31 mouse cellular contexts compared by ENCODE assay signal in genomic region chr5:67521423-67521912, GRCm38 (mm10).
"Had no signal": no experiment of that assay in that cellular context is flagged by ENCODE, and none has a peak within 500 bp of the region (broad histone marks: within the 10 kb centered on the region; RNA-seq: fewer than 3 reads in every experiment).

No protein-coding gene starts in this region.

- H3K4me2 ChIP-seq: limb, embryonic 12.5 days; limb, embryonic 13.5 days; limb, embryonic 15.5 days; liver, embryonic 11.5 days; liver, embryonic 12.5 days; liver, embryonic 13.5 days; liver, embryonic 15.5 days; lung, embryonic 14.5 days; lung, embryonic 15.5 days; midbrain, embryonic 11.5 days; midbrain, embryonic 12.5 days; midbrain, embryonic 13.5 days; midbrain, embryonic 15.5 days had no signal

- H3K4me3 ChIP-seq: limb, embryonic 10.5 days; limb, embryonic 12.5 days; limb, embryonic 13.5 days; limb, embryonic 15.5 days; liver, embryonic 12.5 days; liver, embryonic 13.5 days; liver, embryonic 15.5 days; lung, embryonic 15.5 days; megakaryocyte, embryonic 14.5 days; midbrain, embryonic 10.5 days; midbrain, embryonic 12.5 days; midbrain, embryonic 13.5 days; midbrain, embryonic 15.5 days; myocyte had no signal

- H3K27ac ChIP-seq: limb, embryonic 10.5 days; limb, embryonic 12.5 days; limb, embryonic 13.5 days; limb, embryonic 15.5 days; liver, embryonic 12.5 days; liver, embryonic 13.5 days; liver, embryonic 14.5 days; liver, embryonic 15.5 days; lung, embryonic 15.5 days; macrophage; midbrain, embryonic 10.5 days; midbrain, embryonic 12.5 days; midbrain, embryonic 13.5 days; midbrain, embryonic 15.5 days had no signal

- ATAC-seq: liver, embryonic 12.5 days; liver, postnatal 0 days; lung, postnatal 0 days; midbrain, embryonic 13.5 days; midbrain, embryonic 15.5 days; midbrain, embryonic 16.5 days had no signal

- H3K27me3 ChIP-seq: limb, embryonic 12.5 days; limb, embryonic 13.5 days; limb, embryonic 15.5 days; liver, embryonic 12.5 days; liver, embryonic 13.5 days; liver, embryonic 15.5 days; lung, embryonic 15.5 days; midbrain, embryonic 12.5 days; midbrain, embryonic 13.5 days; midbrain, embryonic 15.5 days had no signal

- DNase-seq: left cerebral cortex, postnatal 4 days; liver; liver, embryonic 13.5 days; liver, postnatal 0 days; lung, adult 18-20 months; lung, adult 2 months; lung, embryonic 14.5 days; lung, postnatal 10 days; lung, postnatal 14 days; lung, postnatal 36 days; lung, postnatal 4 days; midbrain, embryonic 14.5 days had no signal

- H3K36me3 ChIP-seq: limb, embryonic 10.5 days; limb, embryonic 12.5 days; limb, embryonic 13.5 days; limb, embryonic 15.5 days; liver, embryonic 12.5 days; liver, embryonic 13.5 days; liver, embryonic 15.5 days; lung, embryonic 15.5 days; midbrain, embryonic 10.5 days; midbrain, embryonic 12.5 days; midbrain, embryonic 13.5 days; midbrain, embryonic 15.5 days had no signal

- H3K4me1 ChIP-seq: limb, embryonic 10.5 days; limb, embryonic 13.5 days; limb, embryonic 15.5 days; liver, embryonic 12.5 days; liver, embryonic 13.5 days; liver, embryonic 15.5 days; lung, embryonic 15.5 days; megakaryocyte, embryonic 14.5 days; midbrain, embryonic 10.5 days; midbrain, embryonic 12.5 days; midbrain, embryonic 13.5 days; midbrain, embryonic 15.5 days had no signal

- H3K9me3 ChIP-seq: limb, embryonic 10.5 days; limb, embryonic 12.5 days; limb, embryonic 13.5 days; limb, embryonic 15.5 days; liver, embryonic 12.5 days; liver, embryonic 13.5 days; liver, embryonic 15.5 days; lung, embryonic 15.5 days; midbrain, embryonic 10.5 days; midbrain, embryonic 12.5 days; midbrain, embryonic 13.5 days; midbrain, embryonic 15.5 days had no signal

- H3K9ac ChIP-seq: limb, embryonic 12.5 days; limb, embryonic 13.5 days; limb, embryonic 15.5 days; liver, embryonic 12.5 days; liver, embryonic 13.5 days; liver, embryonic 14.5 days; liver, embryonic 15.5 days; liver, postnatal 0 days; lung, embryonic 14.5 days; lung, embryonic 15.5 days; midbrain, embryonic 12.5 days; midbrain, embryonic 13.5 days; midbrain, embryonic 15.5 days had no signal
